9 mouse cellular contexts compared by ENCODE assay signal in the genomic region with DNA sequence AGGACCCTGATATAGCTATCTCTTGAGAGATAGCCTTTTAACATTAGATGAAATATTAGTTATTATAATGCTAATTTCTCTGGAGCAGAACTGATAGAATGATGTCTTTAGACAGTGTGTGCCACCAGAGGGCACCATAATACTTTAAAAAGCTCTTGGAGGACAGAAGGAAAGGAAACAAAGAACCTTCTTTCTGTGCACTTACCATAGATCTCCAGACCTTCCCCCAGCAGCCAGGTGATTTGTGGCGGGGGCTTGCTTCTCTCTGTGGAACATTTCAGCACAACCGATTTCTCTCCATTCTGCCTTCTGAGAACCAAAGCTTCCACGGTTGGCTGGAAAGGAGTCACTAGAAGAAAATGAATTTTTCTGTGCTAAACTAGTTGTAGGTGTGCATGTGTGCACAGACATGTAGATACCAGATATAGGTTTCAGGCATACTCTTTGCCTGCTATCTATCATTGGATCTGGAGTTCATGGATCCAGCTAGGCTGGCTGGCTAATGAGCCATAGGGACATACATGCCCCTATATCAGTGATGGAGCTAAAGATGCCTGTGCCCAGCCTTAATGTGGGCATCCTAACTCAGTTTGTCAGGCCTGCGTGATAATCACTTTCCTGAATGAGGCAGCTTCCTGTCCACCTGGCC. TPM values are rescaled to one million over a fixed set of nuclear protein-coding genes. Genes with fewer than 3 reads are reported as not detected.
DNase-seq lines count a peak whose midpoint lies in the region; ATAC-seq lines count a peak whose summit lies in the region.
"Had no signal": no experiment of that assay in that cellular context is flagged by ENCODE, and none has a peak within 500 bp of the region (broad histone marks: within the 10 kb centered on the region; RNA-seq: fewer than 3 reads in every experiment).

No protein-coding gene starts in this region.

- no peaks in the 10 kb centered on the region for H3K4me1 ChIP-seq in heart, embryonic 13.5 days

- H3K9ac ChIP-seq in heart, embryonic 13.5 days: 0 out of 2 replicates have a peak overlapping the region, but pooled peaks have one; percentile 24

- peak; percentile 26 for DNase-seq in heart, adult 8-10 months (ENCODE audit: low spot score)
- no peak for DNase-seq in heart, postnatal 25 days (ENCODE audit: low spot score)
- DNase-seq in adrenal gland, adult (ENCODE audit: inconsistent age in 2 of 2, low spot score in 1 of 2): peak; percentile 24 to 82
- DNase-seq in embryo, embryonic 10.5 days (ENCODE audit: low spot score): peak; percentile 83
- DNase-seq in layer of hippocampus, adult 18-20 months (ENCODE audit: low spot score in 2 of 2): peak; percentile 39 to 84
- DNase-seq in lung, postnatal 36 days: peak; percentile 75
- DNase-seq in right cerebral cortex, postnatal 14 days: peak; percentile 49

- no peaks in the 10 kb centered on the region for H3K36me3 ChIP-seq in heart, embryonic 13.5 days

- no peak overlapping the region for H3K4me3 ChIP-seq in heart, embryonic 13.5 days

- peaks cover 9% of the 10 kb centered on the region for H3K27me3 ChIP-seq in heart, embryonic 13.5 days (replicated peaks)

- 31% methylated on average over 4 of the region's 4 CpGs for WGBS in heart, embryonic 13.5 days

- no peaks in the 10 kb centered on the region for H3K9me3 ChIP-seq in heart, embryonic 13.5 days

- H3K4me2 ChIP-seq in heart, embryonic 13.5 days: no peak overlapping the region

- no peak overlapping the region for H3K27ac ChIP-seq in heart, embryonic 13.5 days (replicated peaks)

- intact Hi-C loops in heart, postnatal 25 days (cut with DNase I): loop anchor here (1.0 to 2.0 kb wide), 3 partner anchors 55 to 201 kb away; no protein-coding TSS in a partner anchor

- no peak for ATAC-seq in heart, embryonic 13.5 days (ENCODE audit: extremely low read depth, insufficient number of reproducible peaks, low FRiP score, low TSS enrichment)

RNA-seq across cellular contexts. Expression of a gene that starts 14.4 kb away (rescaled TPM):
- not detected for total RNA-seq in heart, adult 8-10 months (2022)
- not detected for total RNA-seq in heart, postnatal 25 days (2021)
- not detected in 2 replicates for polyA plus RNA-seq in heart, embryonic 13.5 days (2015; fragmentation: Nextera tagmentation; extraction: Ambion mirVana)
- under 1 TPM; 0.10 to 0.20 TPM for total RNA-seq in layer of hippocampus, adult 18-20 months (2021)

RNA-seq across cellular contexts. Expression of a gene that starts 26.1 kb away (rescaled TPM):
- total RNA-seq in heart, adult 8-10 months (2022): not detected
- total RNA-seq in heart, postnatal 25 days (2021): not detected
- not detected in 2 replicates for polyA plus RNA-seq in heart, embryonic 13.5 days (2015; fragmentation: Nextera tagmentation; extraction: Ambion mirVana)
- total RNA-seq in layer of hippocampus, adult 18-20 months (2021): under 1 TPM; 0.27 to 0.33 TPM
- polyA plus RNA-seq: liver, embryonic 16.5 days had no signal
